Mouse (Mus musculus): ENCODE data around the gene Fam43b.

The Fam43b gene

DNA sequence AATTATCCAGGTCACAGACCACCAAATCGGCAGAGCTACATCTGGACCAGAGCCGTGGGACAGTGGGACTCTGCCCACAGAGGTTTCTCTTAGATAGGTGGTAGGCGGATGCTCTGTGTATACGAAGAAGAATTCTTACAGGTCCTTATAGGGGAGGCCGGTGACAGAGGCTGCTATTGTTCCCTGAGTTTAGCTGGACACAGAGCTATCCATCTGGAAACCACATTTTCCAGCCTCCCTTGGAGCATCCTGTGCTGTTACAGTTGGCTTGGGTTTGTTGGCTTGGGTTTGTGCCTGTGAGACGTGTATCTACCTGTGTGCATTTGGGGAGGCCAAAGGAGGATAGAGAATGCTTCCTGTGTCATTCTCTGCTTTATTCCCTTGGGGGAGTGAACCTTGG is 43.6 kb downstream of the Fam43b start:
- DNase-seq (ENCODE audit: low spot score): no peak

GRCm38 (mm10) chr4:138351821-138352220 is 44.5 kb downstream of the Fam43b start:
- DNase-seq (ENCODE audit: low spot score): no peak

DNA sequence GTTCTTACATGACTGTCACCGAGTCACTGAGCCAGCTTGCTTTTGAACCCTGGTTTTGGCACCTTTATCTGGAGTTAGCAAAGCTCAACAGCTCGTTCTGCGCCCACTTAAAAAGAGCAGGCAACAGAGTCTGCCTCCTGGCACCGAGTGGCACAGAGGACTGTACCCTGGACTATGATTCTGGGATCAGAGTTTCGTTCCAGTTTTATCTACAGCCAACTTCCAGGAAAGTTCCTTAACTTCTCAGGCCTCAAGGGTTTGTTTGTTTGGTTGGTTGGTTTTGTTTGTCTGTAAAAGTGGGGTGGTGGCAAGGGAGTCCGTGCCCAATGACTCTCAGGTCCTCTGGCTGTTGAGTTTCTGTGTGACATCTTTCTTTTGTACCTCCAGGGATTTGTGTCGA is 47.6 kb downstream of the Fam43b start:
- DNase-seq (ENCODE audit: low spot score): no peak

DNA sequence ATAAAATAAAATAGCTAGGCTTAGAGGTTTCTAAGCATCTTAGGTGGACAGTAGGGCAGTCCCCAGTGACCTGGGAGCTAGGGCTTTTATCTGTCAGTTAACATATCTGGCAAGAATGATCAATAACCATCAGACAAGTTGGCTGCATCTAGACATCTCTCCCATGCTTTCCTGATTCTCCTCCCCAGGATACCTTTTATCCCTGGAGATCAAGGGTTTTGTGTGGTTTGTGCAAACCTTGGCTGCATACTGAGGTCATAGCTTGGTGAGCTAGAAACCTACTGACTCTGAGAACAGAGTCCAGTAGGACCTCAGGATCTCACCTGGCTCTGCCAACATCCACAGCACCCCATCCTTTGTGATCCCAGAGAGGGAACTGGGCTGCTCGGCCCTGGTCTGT is 49.0 kb downstream of the Fam43b start:
- DNase-seq (ENCODE audit: low spot score): no peak

DNA sequence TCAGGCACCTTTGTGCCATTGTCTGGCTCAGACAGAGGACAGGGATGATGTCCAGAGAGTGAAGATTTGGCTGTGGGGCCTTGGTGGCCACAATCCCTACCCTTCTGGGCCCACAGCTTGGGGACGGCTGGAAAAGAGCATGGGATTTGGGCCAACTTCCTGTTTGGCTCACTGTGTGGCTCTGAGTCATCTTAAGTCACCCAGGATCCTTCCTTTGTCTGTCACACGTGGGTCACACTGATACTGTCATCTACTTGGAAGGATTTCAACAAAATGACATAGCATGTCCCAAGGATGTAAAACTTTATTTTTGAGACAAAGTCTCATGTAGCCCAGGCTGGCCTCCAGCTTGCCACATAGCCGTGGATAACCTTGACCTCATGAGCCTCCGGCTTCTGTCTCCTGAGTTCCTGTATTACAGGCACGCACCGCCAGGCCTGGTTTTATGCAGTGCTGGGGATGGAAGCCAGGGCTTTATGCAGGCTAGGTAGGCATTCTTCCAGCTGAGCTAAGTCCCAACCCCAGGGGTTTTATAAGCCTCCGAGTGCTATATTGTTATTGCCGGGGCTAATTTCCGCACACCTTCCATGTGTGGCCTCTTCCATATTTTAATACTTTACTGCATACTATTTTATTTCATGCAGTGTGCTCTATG is 51.3 kb downstream of the Fam43b start:
- no peak for DNase-seq (ENCODE audit: low spot score)

Data from urinary bladder, postnatal 14 days (tissue).